Mouse (Mus musculus) c-Kit-negative CD71-positive TER-119-positive erythroid progenitor cells, embryonic 14.5 days (primary cell): ENCODE measurements around the gene Gm5157.
"Not testable (repeated sequence)": the region's sequence is repeated elsewhere in the genome, so short reads cannot be mapped to it uniquely, and the experiment has no call there.

Experiments used
- DNase-seq: peaks from one replicate; pipeline ENCODE4 v3.0.0-alpha.2; 2013; ENCODE audit warnings: low read depth, low spot score

Gene Gm5157

DNA sequence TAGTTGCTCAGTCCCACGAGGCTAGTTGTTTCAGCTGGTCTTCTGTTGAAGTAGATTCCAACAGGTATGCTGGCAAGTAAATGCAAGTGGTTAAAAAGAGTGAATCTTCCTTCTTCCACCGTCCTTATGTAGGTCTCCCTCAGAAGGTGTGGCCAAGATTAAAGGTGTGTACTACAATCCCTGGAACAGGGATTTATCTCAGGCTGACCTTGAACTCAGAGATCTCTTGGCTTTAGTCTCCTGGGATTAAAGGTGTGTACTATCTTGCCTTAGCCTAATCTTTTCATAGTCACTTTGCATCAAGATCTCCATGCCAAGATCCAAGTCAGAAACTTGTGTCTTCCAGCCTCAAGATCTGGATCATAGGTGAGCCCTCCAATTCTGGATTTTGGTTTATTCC lies at the start of gene Gm5157:
Gene Gm5157 (minus strand): TSS at position 101 of the 400 bp plus-strand sequence.
- DNase-seq = not testable (repeated sequence)

GRCm38 (mm10) chr7:21161885-21162284 lies 28.3 kb downstream of the Gm5157 start, which contains the start of gene Vmn1r123:
Vmn1r123 (plus strand) TSS chr7:21162185.
- not testable (repeated sequence) for DNase-seq
